Mouse (Mus musculus) intestine, embryonic 15.5 days (tissue): ENCODE results near the gene Krtap12-1. TPM values are rescaled to one million over a fixed set of nuclear protein-coding genes. Genes with fewer than 3 reads are reported as not detected.
"Not testable (repeated sequence)": the region's sequence is repeated elsewhere in the genome, so short reads cannot be mapped to it uniquely, and the experiment has no call there.

ENCODE experiments used
- ATAC-seq: fragments of 200-750 bp; cut with Nextera tagmentation; 2 replicates; pipeline ENCODE4 v1.8.0; 2017; ENCODE audit warnings: moderate TSS enrichment, moderate library complexity
- H3K27ac ChIP-seq: fragments of 300-500 bp; sonication (generic); 2 replicates; pipeline ENCODE4 v1.5.1; 2015; ENCODE audit warnings: mild to moderate bottlenecking, inconsistent platforms
- H3K27me3 ChIP-seq: fragments of 300-500 bp; sonication (generic); replicated peaks from 2 replicates; pipeline ENCODE4 v1.6.1; 2015; ENCODE audit warnings: inconsistent platforms
- H3K36me3 ChIP-seq: fragments of 300-500 bp; sonication (generic); 2 replicates; pipeline ENCODE4 v1.6.1; 2015; ENCODE audit warnings: inconsistent platforms
- H3K4me1 ChIP-seq: fragments of 300-500 bp; sonication (generic); replicated peaks from 2 replicates; pipeline ENCODE4 v1.6.1; 2015; ENCODE audit warnings: inconsistent platforms
- H3K4me2 ChIP-seq: fragments of 300-500 bp; sonication (generic); replicated peaks from 2 replicates; pipeline ENCODE4 v1.6.1; 2015; ENCODE audit warnings: mild to moderate bottlenecking, inconsistent platforms
- H3K4me3 ChIP-seq: fragments of 300-500 bp; sonication (generic); replicated peaks from 2 replicates; pipeline ENCODE4 v1.5.1; 2015; ENCODE audit warnings: inconsistent platforms
- H3K9ac ChIP-seq: fragments of 300-500 bp; sonication (generic); 2 replicates; pipeline ENCODE4 v1.6.1; 2015; ENCODE audit warnings: inconsistent platforms
- H3K9me3 ChIP-seq: fragments of 300-500 bp; sonication (generic); 2 replicates; pipeline ENCODE4 v1.6.1; 2016; ENCODE audit warnings: inconsistent platforms
- WGBS: fragments of 180-500 bp; shearing (Covaris S2); methylation state at CpG from one replicate; pipeline ENCODE4 v1.1.7; 2015; 5-methylcytosine and 5-hydroxymethylcytosine counted together
- polyA plus RNA-seq: library from polyadenylated mRNA; unstranded; fragments of >200 nt; fragmentation: Nextera tagmentation; extraction: Ambion mirVana; gene quantifications from 2 replicates; pipeline ENCODE4 v1.2.1, GENCODE M21; 2015

The Krtap12-1 gene
- polyA plus RNA-seq, 1 experiment from 2014 or later, result not detected

- H3K4me2 ChIP-seq, H3K9ac ChIP-seq, H3K36me3 ChIP-seq, H3K9me3 ChIP-seq, H3K27me3 ChIP-seq, ATAC-seq, H3K4me3 ChIP-seq, H3K4me1 ChIP-seq, H3K27ac ChIP-seq: not testable (repeated sequence)
- WGBS, result 61% methylated on average over 3 of the region's 3 CpGs
Observed at GRCm38 (mm10) chr10:77752312-77752711, 31.9 kb downstream of the Krtap12-1 start.

DNA sequence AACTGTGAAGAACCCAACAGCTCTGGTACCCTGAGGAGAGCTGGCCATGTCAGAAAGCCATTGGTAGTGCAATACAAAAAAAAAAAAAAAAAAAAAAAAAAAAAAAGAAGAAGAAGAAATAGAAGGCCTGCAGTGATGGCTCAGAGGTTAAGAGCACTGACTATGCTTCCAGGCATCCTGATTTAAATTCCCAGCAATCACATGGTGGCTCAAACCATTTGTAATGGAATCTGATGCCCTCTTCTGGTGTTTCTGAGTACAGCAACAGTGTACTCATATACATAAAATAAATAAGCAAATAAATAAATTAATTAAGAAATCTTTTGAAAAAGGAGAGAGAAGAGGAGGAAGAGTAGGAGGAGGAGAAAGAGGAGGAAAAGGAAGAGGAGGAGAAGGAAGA, 33.0 kb downstream of the Krtap12-1 start:
- Histone ChIP-seq H3K9me3 (no peaks in the 10 kb centered on the region), H3K27me3 (no peaks in the 10 kb centered on the region), H3K9ac (no peak overlapping the region), H3K36me3 (no peaks in the 10 kb centered on the region), H3K4me1 (no peaks in the 10 kb centered on the region), H3K27ac (no peak overlapping the region), H3K4me3 (no peak overlapping the region), H3K4me2 (no peak overlapping the region)
- ATAC-seq, result no peak

GRCm38 (mm10) chr10:77759582-77759981, 39.2 kb downstream of the Krtap12-1 start, which contains the start of gene Gm3233:
TSS of gene Gm3233 (minus strand) at chr10:77759682.
- not testable (repeated sequence) for H3K4me2 ChIP-seq, H3K9ac ChIP-seq, H3K4me3 ChIP-seq, H3K27ac ChIP-seq, H3K9me3 ChIP-seq, H3K36me3 ChIP-seq, H3K27me3 ChIP-seq, H3K4me1 ChIP-seq, ATAC-seq
- 78% methylated on average over 1 of the region's 1 CpGs for WGBS

DNA sequence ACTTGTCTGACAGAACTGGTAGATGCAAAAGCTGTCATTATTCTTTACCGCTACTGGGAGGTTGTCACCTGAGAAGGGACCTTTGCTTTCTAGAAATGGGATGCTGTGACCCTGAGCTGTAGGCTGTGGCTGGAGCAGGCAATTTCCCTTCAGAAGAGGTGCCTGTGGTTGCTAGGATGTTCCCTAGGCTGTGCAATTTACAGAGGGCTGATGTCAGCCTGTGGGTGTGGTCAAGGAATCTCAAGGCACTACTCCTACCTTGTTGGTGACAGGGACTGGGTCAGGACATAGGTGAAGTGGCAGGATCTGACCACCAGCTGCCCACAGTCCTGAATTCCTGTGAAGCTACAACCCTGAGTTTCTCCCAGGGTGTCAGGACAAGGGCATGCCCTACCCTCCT, 49.3 kb downstream of the Krtap12-1 start:
- Histone ChIP-seq H3K36me3 (no peaks in the 10 kb centered on the region), H3K27me3 (no peaks in the 10 kb centered on the region), H3K9me3 (no peaks in the 10 kb centered on the region), H3K4me3 (no peak overlapping the region), H3K4me2 (no peak overlapping the region), H3K9ac (no peak overlapping the region), H3K4me1 (no peaks in the 10 kb centered on the region), H3K27ac (no peak overlapping the region)
- ATAC-seq, result no peak
- 73% methylated on average over 1 of the region's 1 CpGs for WGBS

Other genes with a start within 250 kb of the Krtap12-1 start
- gene Fam207a, start 204.8 kb upstream of the Krtap12-1 start, polyA plus RNA-seq, result 39.1 and 40.3 TPM in 2 replicates
- gene Itgb2, start 190.3 kb upstream of the Krtap12-1 start, polyA plus RNA-seq, result 3.2 and 3.7 TPM in 2 replicates
- gene Pttg1ip, start 138.9 kb upstream of the Krtap12-1 start, polyA plus RNA-seq, result 146 and 156 TPM in 2 replicates
- 338 and 345 TPM in 2 replicates for gene Sumo3, start 114.5 kb upstream of the Krtap12-1 start, polyA plus RNA-seq
- gene Gm49325, start 114.4 kb upstream of the Krtap12-1 start, polyA plus RNA-seq, result 4.1 and 5.4 TPM in 2 replicates
- 65.0 and 70.3 TPM in 2 replicates for gene Ube2g2, start 98.3 kb upstream of the Krtap12-1 start, polyA plus RNA-seq
- gene Tspear, start 34.0 kb upstream of the Krtap12-1 start, polyA plus RNA-seq, result 0.47 and 0.53 TPM in 2 replicates
- not detected in 2 replicates for gene Gm19402, start 29.8 kb upstream of the Krtap12-1 start, polyA plus RNA-seq
- not detected in 2 replicates for gene Gm9508, start 23.4 kb upstream of the Krtap12-1 start, polyA plus RNA-seq
- gene Gm10272, start 14.0 kb upstream of the Krtap12-1 start, polyA plus RNA-seq, result not detected in 2 replicates
- gene Gm10024, start 9.1 kb upstream of the Krtap12-1 start, polyA plus RNA-seq, result not detected in 2 replicates
- gene Gm10142, start 4.8 kb upstream of the Krtap12-1 start, polyA plus RNA-seq, result not detected in 2 replicates
- gene Gm10100, start 5.9 kb downstream of the Krtap12-1 start, polyA plus RNA-seq, result not detected in 2 replicates
- not detected in 2 replicates for gene Gm18596, start 22.0 kb downstream of the Krtap12-1 start, polyA plus RNA-seq
- not detected in 2 replicates for gene Gm9736, start 30.8 kb downstream of the Krtap12-1 start, polyA plus RNA-seq
- gene Gm3233, start 39.1 kb downstream of the Krtap12-1 start, polyA plus RNA-seq, result not detected in 2 replicates
- not detected in 2 replicates for gene Gm3238, start 50.7 kb downstream of the Krtap12-1 start, polyA plus RNA-seq
- gene Gm7138, start 56.3 kb downstream of the Krtap12-1 start, polyA plus RNA-seq, result not detected in 2 replicates
- gene Gm3250, start 61.9 kb downstream of the Krtap12-1 start, polyA plus RNA-seq, result not detected in 2 replicates
- not detected in 2 replicates for gene Gm7137, start 67.6 kb downstream of the Krtap12-1 start, polyA plus RNA-seq
- not detected in 2 replicates for gene Gm9639, start 74.5 kb downstream of the Krtap12-1 start, polyA plus RNA-seq
- gene Gm19668, start 78.5 kb downstream of the Krtap12-1 start, polyA plus RNA-seq, result not detected in 2 replicates
- not detected in 2 replicates for gene Gm9507, start 91.2 kb downstream of the Krtap12-1 start, polyA plus RNA-seq
- not detected in 2 replicates for gene Gm2696, start 94.1 kb downstream of the Krtap12-1 start, polyA plus RNA-seq
- not detected in 2 replicates for gene Krtap10-4, start 106.5 kb downstream of the Krtap12-1 start, polyA plus RNA-seq
- not detected in 2 replicates for gene Krtap10-10, start 115.3 kb downstream of the Krtap12-1 start, polyA plus RNA-seq
- gene Gm36176, start 126.2 kb downstream of the Krtap12-1 start, polyA plus RNA-seq, result not detected in 2 replicates
- gene Gm10318, start 132.3 kb downstream of the Krtap12-1 start, polyA plus RNA-seq, result not detected in 2 replicates
- not detected in 2 replicates for gene Gm3285, start 141.4 kb downstream of the Krtap12-1 start, polyA plus RNA-seq
- 3.9 TPM in 2 replicates for gene Lrrc3, start 181.9 kb downstream of the Krtap12-1 start, polyA plus RNA-seq
- 1.1 and 1.2 TPM in 2 replicates for gene Trpm2, start 250.0 kb downstream of the Krtap12-1 start, polyA plus RNA-seq